Mouse (Mus musculus) thymus, postnatal 0 days (tissue): ENCODE results near the gene Tnfrsf11a. TPM values are rescaled to one million over a fixed set of nuclear protein-coding genes. Genes with fewer than 3 reads are reported as not detected.
A peak's percentile ranks its signal among the peaks of the same experiment; 100 is the strongest.

Experiments
- DNase-seq: peaks from one replicate; pipeline ENCODE4 v3.0.0-alpha.2; 2015; ENCODE audit warnings: low spot score
- polyA plus RNA-seq: library from polyadenylated mRNA; unstranded; fragments of >200 nt; fragmentation: Nextera tagmentation; extraction: Ambion mirVana; gene quantifications from 2 replicates; pipeline ENCODE4 v1.2.1, GENCODE M21; 2015

Gene Tnfrsf11a
- polyA plus RNA-seq, 1 experiment from 2014 or later: 3.7 TPM

GRCm38 (mm10) chr1:105824980-105825379, 44.5 kb downstream of the Tnfrsf11a start:
- DNase-seq: no peak

GRCm38 (mm10) chr1:105827374-105827773, 46.9 kb downstream of the Tnfrsf11a start:
- no peak for DNase-seq

- no peak for DNase-seq
Measured at GRCm38 (mm10) chr1:105827786-105828345, 47.3 kb downstream of the Tnfrsf11a start.

DNA sequence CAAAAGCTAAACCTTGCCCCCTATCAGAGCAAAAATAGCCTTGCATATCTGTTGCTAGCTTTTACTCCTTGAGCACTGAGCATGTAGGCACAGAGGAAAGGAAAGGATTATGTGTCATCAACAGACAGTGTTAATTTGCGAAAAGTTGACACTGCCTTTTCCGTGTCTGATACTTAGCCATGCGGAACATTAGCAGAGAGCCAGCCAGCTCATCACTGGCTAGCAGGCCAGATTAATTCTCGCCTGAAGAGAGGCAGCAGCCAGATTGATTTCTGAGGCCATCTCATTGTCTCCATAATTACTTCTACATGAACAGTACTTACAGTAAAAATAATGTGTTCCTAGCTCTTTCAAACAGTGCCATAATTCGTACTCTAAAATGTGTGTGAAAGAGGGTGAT, 48.7 kb downstream of the Tnfrsf11a start:
- DNase-seq: no peak

GRCm38 (mm10) chr1:105832784-105833183, 52.3 kb downstream of the Tnfrsf11a start:
- no peak for DNase-seq

DNA sequence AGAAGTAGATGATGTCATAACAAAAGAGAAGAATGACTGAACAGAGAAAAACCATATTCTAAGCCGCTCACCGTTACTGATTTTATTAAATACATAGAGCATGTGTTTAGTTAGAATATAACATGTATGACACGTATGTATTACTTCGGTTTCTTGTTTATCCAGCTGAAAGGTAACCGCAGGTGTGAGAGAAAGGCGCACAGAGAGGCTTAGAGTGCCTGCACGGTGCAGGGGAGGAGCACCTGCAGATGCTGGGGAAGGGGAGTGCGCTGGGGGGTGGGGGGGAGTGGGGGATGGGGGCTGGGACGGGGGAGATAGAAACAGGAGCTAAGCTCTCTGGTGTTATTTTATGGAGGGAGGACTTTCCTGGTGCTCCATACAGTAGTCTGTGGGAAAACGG, 62.4 kb downstream of the Tnfrsf11a start:
- no peak for DNase-seq

DNA sequence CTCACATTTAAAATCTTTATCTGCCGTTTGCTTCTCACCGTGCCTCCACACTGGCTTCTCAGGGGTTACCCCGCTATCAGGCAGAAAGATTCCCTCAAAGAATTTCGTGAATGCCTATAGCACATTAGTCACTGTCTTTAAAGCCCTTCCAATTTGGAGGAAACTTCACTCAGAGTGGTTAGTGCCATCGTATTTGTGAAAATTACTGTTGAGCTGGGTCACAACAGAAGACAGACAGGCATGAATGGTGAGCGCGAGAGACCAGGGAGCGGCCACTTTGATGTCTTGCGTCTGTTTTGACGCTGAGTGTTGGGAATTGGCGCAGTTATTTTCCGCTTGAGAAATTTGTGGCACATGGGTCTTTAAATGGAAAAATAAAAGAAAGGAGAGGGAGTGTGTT, 62.9 kb downstream of the Tnfrsf11a start:
- DNase-seq: peak; percentile 19

DNA sequence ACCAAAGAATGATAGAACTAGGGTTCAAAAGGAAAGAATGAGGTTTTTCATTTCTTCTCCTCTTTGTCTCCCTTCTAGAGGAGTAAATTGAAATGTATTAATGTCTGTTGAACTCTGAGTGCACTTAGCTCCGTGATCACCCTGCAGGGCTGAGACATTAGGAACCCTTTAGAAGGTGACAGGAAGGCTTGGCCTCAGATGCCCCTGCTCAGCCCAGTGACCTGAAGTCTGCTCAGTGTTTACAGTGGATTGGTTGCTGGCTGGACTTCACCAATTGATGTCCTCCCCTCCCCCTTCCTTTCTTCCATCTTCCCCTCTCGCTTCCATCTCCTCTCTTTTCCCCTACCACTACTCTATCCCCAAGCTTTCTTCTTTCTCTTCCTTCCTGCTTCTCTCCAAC, 63.3 kb downstream of the Tnfrsf11a start:
- no peak for DNase-seq

DNA sequence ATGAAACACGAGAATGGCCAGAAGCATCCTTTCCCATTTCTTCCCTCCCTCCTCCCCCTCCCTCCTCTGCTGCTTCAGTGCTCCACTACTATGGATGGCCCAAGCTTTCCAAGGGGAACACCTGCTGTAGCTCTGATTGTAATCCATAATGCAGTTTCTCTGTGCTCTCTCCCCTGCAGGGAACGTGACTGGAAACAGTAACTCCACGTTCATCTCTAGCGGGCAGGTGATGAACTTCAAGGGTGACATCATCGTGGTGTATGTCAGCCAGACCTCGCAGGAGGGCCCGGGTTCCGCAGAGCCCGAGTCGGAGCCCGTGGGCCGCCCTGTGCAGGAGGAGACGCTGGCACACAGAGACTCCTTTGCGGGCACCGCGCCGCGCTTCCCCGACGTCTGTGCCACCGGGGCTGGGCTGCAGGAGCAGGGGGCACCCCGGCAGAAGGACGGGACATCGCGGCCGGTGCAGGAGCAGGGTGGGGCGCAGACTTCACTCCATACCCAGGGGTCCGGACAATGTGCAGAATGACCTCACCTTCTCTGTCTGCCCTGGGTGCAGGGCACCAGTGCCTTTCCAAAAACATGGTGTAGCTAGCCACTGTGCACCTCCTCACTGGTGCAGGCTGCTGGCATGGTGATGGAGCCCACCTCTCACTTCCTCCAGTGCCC, 64.0 kb downstream of the Tnfrsf11a start:
- no peak for DNase-seq

- DNase-seq: no peak
Measured at GRCm38 (mm10) chr1:105846431-105846830, 65.9 kb downstream of the Tnfrsf11a start.

DNA sequence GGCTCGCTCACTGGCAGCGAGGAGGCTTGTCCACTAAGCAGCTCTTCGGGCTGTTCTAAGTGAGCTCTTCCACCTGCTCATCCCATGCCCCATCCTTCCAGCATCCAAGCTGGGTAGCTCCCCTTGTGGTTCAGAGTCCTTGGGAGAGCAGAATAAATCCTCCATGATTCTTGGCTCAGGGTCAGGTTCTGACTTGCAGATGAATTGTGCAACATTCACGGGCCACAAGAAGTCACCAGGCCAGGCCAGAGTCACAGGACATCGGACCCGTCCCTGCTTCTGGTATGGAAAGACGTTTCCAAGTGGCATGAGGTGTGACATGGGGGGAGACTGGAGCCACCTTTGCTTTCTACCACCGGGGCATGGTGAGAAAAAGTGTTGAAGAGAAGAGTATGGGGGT, 68.3 kb downstream of the Tnfrsf11a start:
- DNase-seq: no peak

DNA sequence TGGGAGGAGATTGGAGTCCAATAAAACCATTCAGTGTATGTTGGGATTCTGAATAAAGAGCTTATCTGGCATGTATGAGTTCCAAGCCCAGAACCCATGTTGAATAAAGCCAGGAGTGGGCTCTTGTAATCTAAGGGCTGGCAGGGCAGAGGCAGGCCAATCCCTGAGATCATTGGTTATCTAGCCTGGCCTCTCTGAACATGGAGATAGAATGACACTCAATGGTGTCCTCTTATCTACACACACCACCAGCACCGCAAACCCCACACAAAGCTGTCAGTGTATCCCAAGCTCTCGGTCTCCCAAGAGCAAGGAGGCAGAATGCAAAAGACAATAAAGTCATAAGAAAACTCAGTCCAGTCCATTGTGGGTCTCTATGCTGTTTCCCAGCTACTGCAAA, 70.8 kb downstream of the Tnfrsf11a start:
- no peak for DNase-seq

DNA sequence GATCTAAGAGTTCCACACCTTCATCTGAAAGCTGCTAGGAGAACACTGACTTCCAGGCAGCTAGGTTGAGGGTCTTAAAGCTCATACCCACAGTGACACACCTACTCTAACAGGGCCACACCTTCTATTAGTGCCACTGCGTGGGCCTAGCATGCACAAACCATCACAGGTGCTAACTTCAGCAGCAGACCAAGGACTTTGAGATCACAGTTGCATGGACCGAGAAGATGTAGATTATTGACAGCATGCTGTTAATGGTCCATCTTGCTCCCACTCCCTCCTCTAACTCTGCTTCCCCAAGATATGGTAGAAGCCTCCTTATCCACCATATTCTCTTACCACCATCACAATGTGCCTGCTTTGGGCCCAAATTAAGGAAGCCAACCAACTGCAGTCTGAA, 79.2 kb downstream of the Tnfrsf11a start:
- no peak for DNase-seq

DNA sequence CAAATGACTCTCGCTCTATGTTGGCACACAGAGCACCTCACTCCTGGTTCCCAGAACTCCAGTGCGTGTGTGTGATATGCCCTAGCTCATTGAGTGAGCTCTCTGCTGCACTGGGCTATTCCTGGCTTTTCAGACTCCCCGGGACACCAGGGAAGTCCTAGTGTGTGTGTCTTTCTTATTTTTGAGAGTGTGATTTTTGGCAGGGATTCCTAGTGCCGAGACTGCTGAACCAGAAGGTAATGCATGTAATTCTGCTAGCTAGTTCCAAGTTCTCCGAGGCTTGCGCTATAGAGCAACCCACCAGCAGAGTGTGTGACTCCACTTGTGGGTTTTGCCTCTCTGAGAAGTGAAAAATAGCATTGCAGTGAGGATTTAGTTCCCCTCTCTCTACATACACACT, 96.1 kb downstream of the Tnfrsf11a start:
- no peak for DNase-seq

DNA sequence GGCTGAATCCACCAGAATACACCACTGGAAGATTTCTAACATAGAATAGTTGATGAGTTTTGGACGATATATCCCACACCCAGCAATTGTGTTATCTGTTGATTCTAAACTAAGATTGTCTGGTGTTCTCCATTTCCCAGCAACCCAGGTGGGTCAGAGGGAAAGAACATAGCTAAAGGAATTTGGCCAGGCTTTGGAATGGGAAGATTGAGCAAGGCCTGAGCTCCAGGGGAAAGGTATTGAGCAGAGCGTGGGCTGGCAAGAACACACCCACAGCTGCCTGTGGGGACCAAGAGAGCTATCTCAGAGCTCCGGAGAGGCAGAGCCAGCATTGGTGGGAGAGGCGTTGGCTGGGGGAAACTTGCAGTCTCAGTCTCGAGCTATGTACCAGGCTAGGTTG, 97.3 kb downstream of the Tnfrsf11a start:
- DNase-seq: no peak

GRCm38 (mm10) chr1:105878416-105878815, 97.9 kb downstream of the Tnfrsf11a start:
- no peak for DNase-seq

DNA sequence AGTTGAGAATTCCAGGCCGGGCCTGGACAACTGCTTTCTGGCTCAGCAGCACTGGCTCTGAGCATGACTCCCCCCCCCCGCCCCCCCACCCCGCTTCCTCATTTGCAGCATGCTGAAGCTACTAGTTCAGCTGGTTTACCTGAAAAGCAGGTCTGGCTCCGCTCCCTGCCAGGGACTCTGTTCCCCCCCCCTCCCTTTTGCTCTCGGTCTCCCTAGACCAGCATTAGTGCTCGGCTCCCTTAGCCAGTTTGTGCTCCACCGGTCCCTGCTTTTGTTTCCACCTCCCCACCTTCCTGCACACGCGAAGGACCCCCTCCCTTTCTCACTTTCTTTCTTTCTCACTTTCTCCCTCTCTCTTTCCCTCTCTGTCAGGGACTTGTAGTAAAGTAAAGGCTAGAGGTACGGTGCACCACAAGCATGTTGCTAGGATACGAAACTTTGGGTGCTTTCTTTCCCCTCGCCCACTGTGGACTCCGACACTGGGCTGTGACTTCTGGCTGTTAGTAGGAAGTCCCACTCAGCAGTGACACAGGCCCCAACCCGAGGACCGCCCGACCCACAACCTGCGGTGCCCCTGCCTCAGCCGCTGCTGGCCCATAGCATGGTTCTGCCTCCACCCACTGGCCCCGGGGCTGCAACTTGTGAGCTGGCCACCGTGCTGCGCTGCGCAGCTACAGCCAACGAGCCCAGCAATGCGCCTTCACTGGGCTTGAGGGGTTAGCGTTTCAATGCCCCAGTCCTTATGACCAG, 100.2 kb downstream of the Tnfrsf11a start:
- no peak for DNase-seq

DNA sequence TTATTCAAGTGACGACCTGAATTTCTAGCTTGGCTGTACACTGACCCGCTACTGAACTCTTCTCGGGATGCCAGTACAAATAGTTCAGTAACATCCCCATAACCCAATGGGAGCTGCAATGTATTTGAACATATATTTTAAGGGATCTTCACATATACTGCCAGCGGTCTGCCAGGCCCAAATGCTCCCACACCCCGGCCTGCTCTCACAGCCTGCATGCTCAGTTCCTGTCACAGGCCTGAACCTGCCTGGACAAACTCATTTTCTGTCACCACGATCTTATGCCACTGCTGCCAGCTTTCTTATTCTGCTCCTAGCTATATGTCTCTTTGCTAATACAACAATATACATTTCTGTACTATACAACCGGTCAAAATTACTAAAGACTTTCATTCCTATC, 100.9 kb downstream of the Tnfrsf11a start:
- no peak for DNase-seq

GRCm38 (mm10) chr1:105883498-105883897, 103.0 kb downstream of the Tnfrsf11a start:
- DNase-seq: no peak

DNA sequence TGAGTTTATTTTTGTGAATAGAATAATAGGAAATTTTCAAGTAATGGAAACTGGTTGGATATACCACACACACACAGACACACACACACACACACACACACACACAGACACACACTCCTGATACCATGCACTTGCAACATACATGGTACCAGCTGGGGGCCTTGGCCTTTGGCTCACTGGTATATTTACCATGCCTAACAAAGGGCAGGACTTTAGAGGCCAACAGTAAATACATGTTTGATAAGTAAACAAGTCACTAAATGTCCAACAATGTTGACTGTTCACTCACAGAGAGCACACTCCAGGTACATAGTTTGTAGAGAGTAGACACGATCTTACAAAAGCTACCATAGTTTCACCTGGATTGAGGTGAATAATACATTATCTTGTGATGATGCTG, 104.6 kb downstream of the Tnfrsf11a start:
- DNase-seq: no peak

DNA sequence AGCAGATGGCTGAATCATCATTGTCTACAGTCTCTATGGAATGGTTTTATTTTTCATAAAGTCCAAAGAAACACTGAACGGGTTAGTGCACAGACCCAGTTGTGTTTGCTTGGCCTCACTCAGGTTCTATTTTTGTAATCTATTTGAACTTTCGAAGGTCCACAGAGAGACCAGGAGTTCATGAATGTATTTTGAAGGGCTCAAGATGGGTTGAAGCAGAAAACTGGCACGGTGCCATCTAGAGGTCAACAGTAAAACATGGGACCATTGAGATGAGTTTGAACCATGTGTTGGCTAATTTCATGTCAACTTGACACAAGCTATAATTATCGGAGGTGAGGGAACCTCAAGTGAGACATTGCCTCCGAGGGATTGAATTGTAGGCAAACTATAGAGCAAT, 105.1 kb downstream of the Tnfrsf11a start:
- DNase-seq: no peak

GRCm38 (mm10) chr1:105886358-105886757, 105.8 kb downstream of the Tnfrsf11a start:
- no peak for DNase-seq
